Mouse (Mus musculus) neutrophil, adult 59 days (primary cell): ENCODE measurements around the gene Ccdc174. TPM values are rescaled to one million over a fixed set of nuclear protein-coding genes. Genes with fewer than 3 reads are reported as not detected.

Experiments
- total RNA-seq, 2 experiments: library from RNA; stranded (reverse); gene quantifications; 1 replicate in 1 of 2; 2 replicates in 1 of 2; pipeline ENCODE4 v1.2.4; 2023

The Ccdc174 gene
- 10 to 100 TPM; 24.1 to 30.4 TPM for total RNA-seq

DNA sequence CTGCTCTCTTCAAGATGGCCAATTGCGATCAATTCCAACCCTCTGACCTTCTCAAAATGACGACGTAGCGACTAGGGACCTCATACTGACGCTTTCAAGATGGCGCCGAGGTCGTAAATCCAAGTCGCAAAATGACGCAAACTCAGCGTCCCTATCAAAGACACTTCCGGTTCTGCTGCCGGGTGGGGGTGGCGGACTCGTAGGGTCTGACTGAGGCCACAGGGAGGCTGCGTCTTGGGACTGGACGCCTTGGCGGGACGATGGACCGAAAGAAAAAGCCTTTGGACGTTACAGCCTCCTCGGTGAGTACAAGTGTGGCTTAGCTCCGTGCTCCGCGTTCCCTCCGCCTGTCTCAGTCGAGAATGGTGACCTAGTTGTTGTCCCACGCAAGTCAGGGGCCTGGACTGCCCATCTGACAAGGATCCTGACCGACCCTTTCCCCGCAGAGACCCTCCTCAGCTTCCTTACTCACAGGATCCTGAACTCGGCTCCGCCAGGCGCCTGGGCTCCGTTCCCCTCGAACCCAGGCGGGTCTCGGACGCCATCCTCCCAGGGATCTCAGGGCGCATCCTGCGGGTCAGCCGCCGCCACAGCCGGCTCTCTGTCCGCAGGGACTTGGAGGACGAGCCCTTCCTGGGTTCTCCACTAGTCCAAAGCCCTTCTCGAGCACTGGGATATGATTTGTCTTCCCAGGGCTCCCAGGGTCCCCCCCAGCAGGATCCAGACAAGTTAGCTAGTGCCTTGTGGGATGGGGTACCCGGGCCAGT lies at the start of gene Ccdc174:
Gene Ccdc174, plus strand, starts transcription at position 169 of the 767 bp plus-strand sequence.

DNA sequence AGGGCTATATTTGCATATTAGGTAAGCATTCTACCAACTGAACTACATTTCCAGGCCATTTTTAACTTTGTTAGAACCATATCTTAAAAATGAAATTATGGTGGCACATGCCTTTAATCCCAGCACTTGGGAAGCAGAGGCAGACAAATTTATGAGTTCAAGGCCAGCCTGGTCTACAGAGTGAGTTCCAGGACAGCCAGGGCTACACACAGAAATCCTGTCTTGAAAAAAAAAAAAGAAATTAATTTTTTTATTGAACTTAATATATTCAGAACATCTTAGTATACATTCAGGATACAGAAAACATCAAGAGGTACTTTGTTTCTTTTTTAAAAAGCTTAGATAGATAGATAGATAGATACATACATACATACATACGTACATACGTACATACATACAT lies 24.7 kb downstream of the Ccdc174 start, which contains the start of gene 4930590J08Rik:
Gene 4930590J08Rik, plus strand, starts transcription at position 301 of the 400 bp plus-strand sequence.

Other genes with a start within 250 kb of the Ccdc174 start
- gene Slc6a6, start 194.0 kb upstream of the Ccdc174 start, total RNA-seq, result 100 to 1,000 TPM; 229 to 242 TPM
- gene Grip2, start 50.8 kb upstream of the Ccdc174 start, total RNA-seq, result not detected
- under 1 TPM; 0.64 to 0.97 TPM for gene 4930590J08Rik, start 24.8 kb downstream of the Ccdc174 start, total RNA-seq
- under 1 TPM; 0.07 to 0.11 TPM for gene Fgd5, start 100.8 kb downstream of the Ccdc174 start, total RNA-seq
- gene Nr2c2, start 213.3 kb downstream of the Ccdc174 start, total RNA-seq, result 10 to 100 TPM; 59.8 to 62.4 TPM